Mouse (Mus musculus): Measurements from ENCODE around the gene Hist1h4h. TPM values are rescaled to one million over a fixed set of nuclear protein-coding genes. Genes with fewer than 3 reads are reported as not detected.
A peak's percentile ranks its signal among the peaks of the same experiment; 100 is the strongest.
"Not testable (repeated sequence)": the region's sequence is repeated elsewhere in the genome, so short reads cannot be mapped to it uniquely, and the experiment has no call there.

Gene Hist1h4h
- total and polyA plus RNA-seq, 2 experiments from 2014 or later, result 4.1 to 1,275 TPM

DNA sequence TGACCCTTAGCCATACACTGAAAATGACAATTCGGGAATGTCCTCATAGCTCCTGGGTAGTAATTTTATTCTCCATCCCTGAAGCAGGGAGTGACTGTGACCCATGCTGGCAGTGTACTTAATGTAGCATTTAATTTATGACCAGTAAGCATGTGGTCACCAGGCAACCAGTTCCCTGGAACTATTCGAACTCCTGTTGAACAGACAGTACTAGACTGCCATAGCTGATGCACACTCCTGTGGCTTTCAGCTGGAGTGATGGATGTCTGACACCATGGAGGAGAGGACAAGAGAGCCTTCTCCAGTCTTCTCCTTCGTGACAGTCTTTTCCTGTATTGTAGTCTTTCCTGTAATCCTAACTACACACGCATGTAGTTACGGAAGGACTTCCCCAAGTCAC lies 1.8 kb upstream of the Hist1h4h start:
- TF ChIP-seq CTCF (IDR thresholded peaks at IDR 0.05; ENCODE audit: low read depth), result no peak

GRCm38 (mm10) chr13:23529480-23530165 lies 1.2 kb upstream of the Hist1h4h start:
- Histone ChIP-seq H3K27ac (ENCODE audit: low read depth, low read length) (peak overlapping the region; percentile 98), H3K27me3 (ENCODE audit: insufficient read depth, low read length) (no peaks in the 10 kb centered on the region), H3K4me1 (ENCODE audit: insufficient read depth) (peaks cover 20% of the 10 kb centered on the region), H3K4me2 (ENCODE audit: low read depth) (peak overlapping the region; percentile 72), H3K36me3 (ENCODE audit: insufficient read depth) (no peaks in the 10 kb centered on the region), H3K9me3 (ENCODE audit: low read length) (no peaks in the 10 kb centered on the region), H3K9ac (peak overlapping the region; percentile 82), H3K4me3 (ENCODE audit: low read depth, low read length) (peak overlapping the region; percentile 68)
- no peak for TF ChIP-seq CTCF (IDR thresholded peaks at IDR 0.05; ENCODE audit: low read depth)
- ATAC-seq, result no peak
- DNase-seq, result no peak
- 35% methylated on average over 2 of the region's 2 CpGs for whole genome bisulfite sequencing

More for the DNA sequence above, 1.8 kb upstream of the Hist1h4h start:
- Histone ChIP-seq H3K27ac (ENCODE audit: low read depth, low read length) (no peak overlapping the region), H3K4me3 (ENCODE audit: low read depth, low read length) (no peak overlapping the region), H3K4me1 (ENCODE audit: insufficient read depth) (peaks cover 17% of the 10 kb centered on the region), H3K36me3 (ENCODE audit: insufficient read depth) (no peaks in the 10 kb centered on the region), H3K9me3 (ENCODE audit: low read length) (no peaks in the 10 kb centered on the region), H3K4me2 (ENCODE audit: low read depth) (no peak overlapping the region), H3K27me3 (ENCODE audit: insufficient read depth, low read length) (no peaks in the 10 kb centered on the region), H3K9ac (no peak overlapping the region)
- no peak for DNase-seq
- ATAC-seq, result no peak
- 79% methylated on average over 5 of the region's 5 CpGs for WGBS

GRCm38 (mm10) chr13:23530181-23530900 lies 509 bp upstream of the Hist1h4h start:
- Histone ChIP-seq H3K4me3 (ENCODE audit: low read depth, low read length) (peak overlapping the region; percentile 68), H3K4me2 (ENCODE audit: low read depth) (peak overlapping the region; percentile 72), H3K36me3 (ENCODE audit: insufficient read depth) (no peaks in the 10 kb centered on the region), H3K9ac (peak overlapping the region; percentile 82), H3K27ac (ENCODE audit: low read depth, low read length) (peak overlapping the region; percentile 98), H3K4me1 (ENCODE audit: insufficient read depth) (peaks cover 22% of the 10 kb centered on the region), H3K27me3 (ENCODE audit: insufficient read depth, low read length) (no peaks in the 10 kb centered on the region), H3K9me3 (ENCODE audit: low read length) (no peaks in the 10 kb centered on the region)
- peak; percentile 7; the same call in 1 of the 2 replicates for ATAC-seq
- TF ChIP-seq CTCF (IDR thresholded peaks at IDR 0.05; ENCODE audit: low read depth), result no peak
- peak; percentile 85 for DNase-seq
- under 1% methylated on average over 20 of the region's 20 CpGs for WGBS

DNA sequence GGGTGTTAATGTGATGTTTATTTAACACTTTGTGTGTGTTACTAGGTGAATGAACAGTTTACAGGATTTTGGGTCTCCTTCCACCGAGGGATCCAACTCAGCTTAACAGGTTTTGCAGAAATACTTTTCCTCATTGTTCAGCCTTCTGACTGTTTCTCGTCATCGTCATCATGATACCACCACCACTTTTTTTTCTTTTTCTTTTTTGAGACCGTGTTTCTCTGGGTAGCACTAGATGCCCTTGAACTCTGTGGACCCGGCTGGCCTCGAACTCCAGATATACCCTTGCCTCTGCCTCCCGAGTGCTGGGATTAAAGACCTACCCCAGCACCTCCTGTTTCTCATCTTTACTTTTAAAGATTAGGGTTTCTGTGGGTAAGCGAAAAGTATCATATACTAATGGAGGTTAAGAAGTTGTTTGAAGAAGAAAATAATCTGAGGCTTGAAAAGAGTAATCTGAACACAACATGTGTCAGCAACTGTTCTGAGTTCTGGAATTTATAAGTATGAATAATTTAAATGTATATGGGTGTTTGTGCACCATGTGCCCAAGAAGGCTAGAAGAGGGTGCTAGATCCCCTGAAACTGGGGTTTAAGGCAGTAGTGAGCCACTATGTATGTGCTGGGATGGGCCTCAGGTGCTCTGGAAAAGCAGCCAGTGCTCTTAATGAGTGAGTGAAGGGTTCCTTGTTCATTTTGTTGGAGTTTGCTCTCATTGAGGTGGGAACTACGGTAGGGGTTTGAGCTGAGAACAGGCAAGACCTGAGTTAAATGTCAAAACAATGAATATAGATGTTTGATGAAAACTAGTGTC lies 1.6 kb downstream of the Hist1h4h start:
- Histone ChIP-seq H3K27me3 (ENCODE audit: insufficient read depth, low read length) (no peaks in the 10 kb centered on the region), H3K9ac (peak overlapping the region; percentile 82; the same call in 1 of the 2 replicates), H3K27ac (ENCODE audit: low read depth, low read length) (peak overlapping the region; percentile 98; the same call in 1 of the 2 replicates), H3K36me3 (ENCODE audit: insufficient read depth) (no peaks in the 10 kb centered on the region), H3K4me1 (ENCODE audit: insufficient read depth) (peaks cover 22% of the 10 kb centered on the region), H3K4me2 (ENCODE audit: low read depth) (peak overlapping the region; percentile 72), H3K4me3 (ENCODE audit: low read depth, low read length) (peak overlapping the region; percentile 68), H3K9me3 (ENCODE audit: low read length) (no peaks in the 10 kb centered on the region)
- ATAC-seq (no peak), DNase-seq (no peak)
- WGBS, result 13% methylated on average over 9 of the region's 9 CpGs
- no peak for TF ChIP-seq CTCF (IDR thresholded peaks at IDR 0.05; ENCODE audit: low read depth)

- Histone ChIP-seq H3K4me1 (ENCODE audit: insufficient read depth) (peaks cover 22% of the 10 kb centered on the region), H3K9ac (peak within 1 kb of the TSS; percentile 22), H3K27ac (ENCODE audit: low read depth, low read length) (peak within 1 kb of the TSS; percentile 67), H3K4me3 (ENCODE audit: low read depth, low read length) (peak within 1 kb of the TSS; percentile 47), H3K4me2 (ENCODE audit: low read depth) (peak within 1 kb of the TSS; percentile 72)
- H3K9me3 ChIP-seq (ENCODE audit: low read length); H3K36me3 ChIP-seq (ENCODE audit: insufficient read depth); H3K27me3 ChIP-seq (ENCODE audit: insufficient read depth, low read length): not testable (repeated sequence)
- DNase-seq, result peak; percentile 90
- under 1% methylated on average over 19 of the region's 53 CpGs for WGBS
- peak; percentile 30; the same call in 1 of the 2 replicates for ATAC-seq
These were observed 2.9 kb downstream of the Hist1h4h start, which contains the start of gene Hist1h2af for GRCm38 (mm10) chr13:23533560-23534367. Gene Hist1h2af, plus strand, starts transcription at chr13:23533906.

Data from forebrain, postnatal 0 days (tissue).